Mouse (Mus musculus) left cerebral cortex, adult 8-10 months (tissue): ENCODE data around the gene Prr5l. TPM values are rescaled to one million over a fixed set of nuclear protein-coding genes. Genes with fewer than 3 reads are reported as not detected.
A peak's percentile ranks its signal among the peaks of the same experiment; 100 is the strongest.

Source experiments
- DNase-seq, 2 experiments: peaks; one replicate each; pipeline ENCODE4 v3.0.0; 2022; ENCODE audit warnings: low spot score in 2 of 2
- total RNA-seq, 4 experiments: library from RNA; stranded (reverse); gene quantifications; 2 replicates each; pipeline ENCODE4 v1.2.4; 2022

Prr5l gene
- total RNA-seq, 4 experiments from 2014 or later = 13.1 to 18.4 (median 13.6) TPM

DNA sequence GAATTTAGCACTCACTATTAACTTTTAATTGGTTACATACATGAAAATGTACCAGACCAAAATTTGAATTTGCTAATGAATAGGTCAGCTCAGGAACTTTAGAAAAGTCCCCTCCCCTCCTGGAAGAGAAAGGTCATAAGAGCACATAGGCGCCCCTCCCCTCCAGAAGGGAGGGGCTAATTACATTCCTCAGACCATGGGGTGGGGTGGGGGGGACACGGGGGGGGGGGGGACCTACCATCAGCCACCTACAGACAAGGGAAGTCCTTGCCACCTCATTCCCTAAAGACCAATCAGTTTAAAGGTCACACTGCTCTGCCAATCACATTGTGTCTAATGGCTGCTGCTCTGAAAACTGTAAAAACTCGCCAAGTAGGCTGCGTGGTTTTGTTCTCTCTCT lies 59.0 kb downstream of the Prr5l start:
- no peak for DNase-seq

DNA sequence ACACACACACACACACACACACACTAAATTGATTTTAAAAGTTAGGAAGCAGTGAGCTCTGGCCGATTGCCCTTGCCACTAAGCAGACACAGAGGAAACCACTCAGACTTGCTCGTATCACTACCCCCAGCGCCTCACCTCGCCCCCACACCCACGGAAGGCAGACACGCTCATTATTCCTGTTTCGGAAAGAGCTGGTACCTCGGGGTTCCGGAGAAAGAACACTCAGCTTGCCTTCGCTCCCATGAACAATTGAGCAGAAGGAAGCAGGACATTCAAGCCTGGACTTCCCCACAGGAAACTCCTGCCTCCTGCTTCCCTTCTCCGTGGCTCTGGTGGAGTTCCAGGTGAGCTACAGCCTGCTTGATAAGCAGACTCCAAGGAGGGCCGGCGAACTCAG lies 60.0 kb downstream of the Prr5l start:
- DNase-seq = no peak

DNA sequence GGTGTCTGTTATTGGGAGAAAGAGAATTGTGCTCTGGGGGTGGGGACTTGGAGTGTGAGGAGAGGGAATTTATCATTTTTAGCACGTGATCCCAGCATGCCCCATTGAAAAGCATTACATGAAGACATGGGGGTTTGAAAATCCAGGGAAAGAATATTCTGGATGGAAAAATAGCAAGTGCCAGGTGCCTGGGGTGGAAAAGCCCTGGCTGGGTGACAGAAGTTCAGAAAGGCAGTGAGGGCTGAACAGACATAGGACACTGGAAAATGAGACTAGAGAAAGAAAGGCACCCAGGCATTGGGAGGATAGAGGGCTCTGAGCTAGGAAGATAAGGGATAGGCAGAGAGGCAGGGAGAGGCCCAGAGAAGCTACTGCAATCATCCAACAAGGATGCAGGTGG lies 62.0 kb downstream of the Prr5l start:
- no peak for DNase-seq

- no peak for DNase-seq
Observed at GRCm38 (mm10) chr2:101818986-101819764, 63.7 kb downstream of the Prr5l start.

DNA sequence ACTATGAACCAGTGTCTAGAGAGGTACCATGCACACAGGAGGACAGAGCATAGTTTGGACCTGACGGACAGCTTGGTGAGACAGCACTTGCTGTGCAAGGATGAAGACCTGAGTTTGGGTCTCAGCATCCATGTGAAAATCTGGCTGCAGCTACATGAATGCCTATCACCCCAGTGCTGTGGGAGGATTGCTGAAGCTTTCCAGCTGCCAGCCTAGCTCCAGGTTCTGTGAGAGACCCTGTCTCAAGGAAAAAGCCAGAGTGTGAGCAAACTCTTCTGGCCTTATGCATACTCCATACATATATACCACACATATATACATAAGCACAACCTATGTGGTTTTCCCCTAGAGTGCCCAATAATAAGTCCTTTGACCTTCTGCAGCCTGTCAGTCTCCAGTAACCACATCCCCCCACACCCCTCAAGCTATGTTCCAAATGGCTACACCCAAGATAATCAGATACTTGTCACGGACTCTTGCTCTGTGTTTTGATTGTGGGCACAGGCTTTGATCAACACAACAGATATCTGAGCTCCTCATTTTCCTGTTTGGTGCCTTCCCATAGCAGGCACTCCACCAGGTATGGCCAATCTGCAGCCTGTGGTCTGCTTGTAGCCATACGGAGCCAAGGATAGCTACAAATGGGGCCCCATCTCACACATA lies 66.0 kb downstream of the Prr5l start:
- no peak for DNase-seq

GRCm38 (mm10) chr2:101815250-101815934 lies 67.4 kb downstream of the Prr5l start:
- DNase-seq = no peak

DNA sequence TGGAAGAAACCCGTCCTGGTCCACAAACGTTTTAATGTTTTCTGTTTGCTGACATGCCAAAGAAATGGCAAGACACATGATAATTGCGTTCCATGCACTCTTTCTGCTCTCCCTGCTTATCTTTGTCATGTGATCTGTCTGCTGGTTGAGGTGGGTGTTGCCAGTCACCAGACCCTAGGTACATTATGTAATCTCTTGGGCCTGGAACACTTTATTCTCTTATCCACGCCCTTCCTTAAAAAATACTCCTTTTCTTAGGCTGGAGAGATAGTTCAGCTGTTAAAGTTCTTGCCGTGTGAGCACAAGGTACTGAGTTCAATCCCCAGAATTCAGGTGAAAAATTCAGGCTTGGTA lies 68.6 kb downstream of the Prr5l start:
- no peak for DNase-seq

DNA sequence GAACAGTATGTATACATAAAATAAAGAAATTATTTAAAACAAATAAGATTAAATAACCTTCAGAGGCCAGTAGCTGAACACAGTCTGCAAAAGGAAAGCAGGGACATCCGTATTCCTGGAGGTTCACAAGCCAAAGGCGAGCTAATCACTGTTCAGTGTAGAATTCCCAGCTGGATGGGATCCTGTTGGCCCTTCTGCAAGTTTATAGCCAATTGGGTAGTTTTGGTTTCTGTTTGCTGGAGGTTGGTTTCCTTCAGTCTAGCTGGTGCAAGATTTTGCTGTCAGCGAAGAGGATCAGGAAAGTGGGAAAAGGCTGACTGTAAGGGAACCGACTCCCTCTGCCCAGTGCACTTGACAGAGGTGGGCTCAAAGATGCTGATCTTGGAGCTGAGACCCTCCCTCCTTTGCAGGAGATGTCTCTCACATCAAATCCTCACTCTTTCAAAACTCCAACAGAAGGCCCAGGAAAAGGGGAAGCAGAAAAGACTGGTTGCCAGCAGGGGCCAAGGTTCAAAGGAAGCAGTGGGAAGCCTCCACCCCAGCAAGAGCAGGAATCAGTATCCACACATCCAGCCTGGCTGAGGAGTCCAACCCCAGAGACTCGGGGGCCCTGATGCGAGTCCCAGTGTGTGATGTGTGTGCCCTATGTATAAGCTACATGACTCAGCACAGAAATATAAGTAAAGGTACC lies 69.1 kb downstream of the Prr5l start:
- DNase-seq = no peak

DNA sequence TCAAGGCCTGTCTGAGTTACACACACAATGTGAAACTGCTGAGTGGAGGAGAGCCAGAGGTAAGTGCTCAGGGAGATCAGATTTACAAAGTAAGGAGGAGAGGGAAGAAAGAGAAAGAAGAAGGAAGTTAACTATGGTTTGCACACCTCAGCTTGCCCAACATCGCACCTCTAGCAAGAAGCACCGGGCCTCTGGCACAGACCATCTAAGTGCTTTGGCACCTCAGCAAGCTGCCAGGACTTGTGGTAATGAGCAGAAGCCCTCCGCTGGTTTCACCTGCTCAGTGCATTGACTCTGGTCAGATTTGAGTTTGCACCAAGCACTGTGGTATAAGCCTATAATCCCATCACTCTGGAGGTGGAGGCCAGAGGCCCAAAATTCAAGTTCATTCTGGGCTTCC lies 70.9 kb downstream of the Prr5l start:
- DNase-seq = no peak

GRCm38 (mm10) chr2:101810774-101811173 lies 72.1 kb downstream of the Prr5l start:
- no peak for DNase-seq

DNA sequence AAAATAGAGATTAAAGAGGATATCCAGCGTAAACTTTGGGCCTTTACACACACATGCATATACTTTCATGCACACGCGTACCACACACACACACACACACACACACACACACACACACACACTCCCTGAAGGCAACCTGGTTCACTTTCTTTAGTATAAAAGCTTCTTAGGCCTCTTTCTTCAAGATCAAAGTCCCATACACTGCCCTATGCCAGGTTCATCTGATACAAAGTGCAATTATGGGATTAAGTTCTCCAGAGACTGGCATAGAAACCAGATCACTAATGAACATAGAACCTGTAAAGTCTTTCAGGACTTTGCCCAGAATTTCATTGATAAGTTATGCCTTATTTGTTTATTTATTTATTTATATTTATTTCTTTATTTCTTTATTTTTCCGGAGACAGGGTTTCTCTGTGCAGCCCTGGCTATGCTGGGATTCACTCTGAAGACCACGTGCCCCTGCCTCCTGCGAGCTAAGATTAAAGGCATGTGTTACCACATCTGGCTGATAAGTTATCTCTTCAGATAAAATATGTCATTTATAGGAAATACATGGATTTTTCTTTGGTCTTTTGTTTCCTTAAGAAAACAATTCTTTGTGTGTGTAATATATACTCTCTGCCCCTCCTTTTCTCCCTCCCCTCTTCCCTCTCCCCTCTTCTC lies 73.1 kb downstream of the Prr5l start:
- DNase-seq = no peak

- DNase-seq = no peak
Observed at GRCm38 (mm10) chr2:101807756-101808155, 75.1 kb downstream of the Prr5l start.

- DNase-seq = no peak
Observed at GRCm38 (mm10) chr2:101802240-101802639, 80.6 kb downstream of the Prr5l start.

DNA sequence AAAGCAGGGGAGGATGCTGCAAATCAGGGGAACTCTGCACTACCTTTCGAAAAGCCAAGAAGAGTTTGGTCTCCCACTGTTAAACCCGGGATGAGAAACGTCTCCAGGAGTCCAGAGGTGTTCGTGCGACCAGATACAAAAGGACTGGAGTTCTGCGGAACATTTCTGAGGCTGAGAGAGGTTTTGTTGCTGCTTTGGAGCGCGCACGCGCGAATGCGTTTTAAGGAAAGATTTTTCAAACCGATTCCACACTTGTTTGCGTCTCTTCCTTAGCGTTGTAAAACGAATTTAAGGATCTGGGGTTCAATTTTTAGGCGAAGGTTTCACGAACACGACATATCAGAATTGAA lies 85.0 kb downstream of the Prr5l start:
- DNase-seq = no peak

- no peak for DNase-seq
Observed at GRCm38 (mm10) chr2:101797166-101797900, 85.5 kb downstream of the Prr5l start.

DNA sequence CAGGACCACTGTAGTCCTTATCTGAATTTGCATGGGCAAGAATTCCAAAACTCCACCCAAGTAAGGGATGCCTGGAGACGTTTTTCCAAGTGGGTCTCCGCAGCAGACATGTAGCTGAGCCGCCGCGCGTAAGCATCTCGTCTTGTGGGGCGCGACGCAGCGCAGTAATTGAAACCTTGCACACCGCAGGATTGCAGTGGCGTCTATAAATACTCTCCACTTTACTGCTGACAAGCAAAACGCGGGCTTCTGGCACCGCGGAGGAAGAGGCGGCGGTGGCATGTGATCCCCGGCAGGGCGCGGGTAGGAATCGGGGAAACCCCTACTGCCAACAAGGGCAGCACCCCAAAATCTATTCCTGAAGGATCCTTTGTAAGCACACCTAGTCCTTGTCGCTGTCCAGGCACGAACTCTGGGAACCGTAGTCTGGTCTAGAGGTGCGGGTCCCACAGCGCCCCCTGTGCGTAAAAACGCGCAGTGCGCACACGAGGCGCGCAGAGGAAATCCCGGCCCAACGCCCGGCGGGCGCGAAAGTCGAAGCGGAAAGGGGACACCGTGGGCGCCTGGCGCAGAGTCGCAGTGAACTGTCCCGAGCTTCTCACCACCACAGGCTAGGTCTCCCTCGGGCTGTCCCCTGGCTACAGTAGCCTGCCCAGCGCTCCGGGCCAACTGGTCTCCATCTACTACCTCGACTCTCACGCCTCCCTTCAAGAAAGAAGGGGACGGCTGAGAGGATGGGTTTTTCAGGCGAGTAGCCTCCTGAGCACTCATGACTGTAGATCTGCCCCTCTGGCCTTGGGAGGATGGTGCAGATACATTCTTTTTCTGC lies 86.3 kb downstream of the Prr5l start:
- peak in 1 of 2 experiments; percentile 40 for DNase-seq

DNA sequence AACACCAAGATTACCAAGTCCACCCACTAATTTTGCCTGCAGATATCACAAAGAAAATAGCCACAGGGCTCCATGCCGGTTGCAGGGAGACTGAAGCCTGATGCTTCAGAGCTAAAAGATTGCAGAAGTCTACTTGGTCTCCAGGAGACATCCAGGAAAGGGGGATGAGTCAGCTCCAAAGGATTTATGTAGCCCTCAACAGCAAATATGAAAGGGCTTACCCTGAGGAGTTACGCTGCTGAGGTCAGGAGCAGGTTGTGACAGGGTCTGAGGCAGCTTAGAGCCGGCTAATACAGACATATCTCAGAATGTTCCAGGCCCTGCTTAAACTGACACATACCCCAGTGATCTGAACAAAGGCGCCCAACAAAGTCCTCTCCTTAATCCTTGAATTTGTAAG lies 90.7 kb downstream of the Prr5l start:
- no peak for DNase-seq

GRCm38 (mm10) chr2:101783255-101783654 lies 99.6 kb downstream of the Prr5l start:
- no peak for DNase-seq

GRCm38 (mm10) chr2:101781357-101781777 lies 101.5 kb downstream of the Prr5l start:
- no peak for DNase-seq

GRCm38 (mm10) chr2:101778080-101778479 lies 104.7 kb downstream of the Prr5l start:
- DNase-seq = no peak
